Mouse (Mus musculus): ENCODE measurements around the gene Ing1.
"Not testable (repeated sequence)": the region's sequence is repeated elsewhere in the genome, so short reads cannot be mapped to it uniquely, and the experiment has no call there.

The Ing1 gene

GRCm38 (mm10) chr8:11551497-11551896 is 3.9 kb upstream of the Ing1 start:
- not testable (repeated sequence) for DNase-seq

GRCm38 (mm10) chr8:11552390-11552789 is 3.0 kb upstream of the Ing1 start:
- DNase-seq, result no peak

- DNase-seq, result peak; percentile 100
These were observed 585 bp downstream of the Ing1 start for GRCm38 (mm10) chr8:11555720-11556591.

GRCm38 (mm10) chr8:11556691-11557423 is 1.5 kb downstream of the Ing1 start:
- DNase-seq, result peak; percentile 60

GRCm38 (mm10) chr8:11557424-11557767 is 2.0 kb downstream of the Ing1 start:
- no peak for DNase-seq

- peak; percentile 98 for DNase-seq
These were observed 2.6 kb downstream of the Ing1 start for GRCm38 (mm10) chr8:11557768-11558629.

- DNase-seq, result no peak
These were observed 4.1 kb downstream of the Ing1 start for GRCm38 (mm10) chr8:11559511-11559910.

- DNase-seq, result no peak
These were observed 4.8 kb downstream of the Ing1 start for GRCm38 (mm10) chr8:11560220-11560619.

- no peak for DNase-seq
These were observed 8.9 kb downstream of the Ing1 start for GRCm38 (mm10) chr8:11564236-11564635.

- DNase-seq, result no peak
These were observed 9.3 kb downstream of the Ing1 start for GRCm38 (mm10) chr8:11564721-11565120.

GRCm38 (mm10) chr8:11568193-11568592 is 12.8 kb downstream of the Ing1 start:
- DNase-seq, result not testable (repeated sequence)

- no peak for DNase-seq
These were observed 14.1 kb downstream of the Ing1 start for GRCm38 (mm10) chr8:11569260-11570097.

GRCm38 (mm10) chr8:11570742-11571141 is 15.4 kb downstream of the Ing1 start:
- DNase-seq, result no peak

GRCm38 (mm10) chr8:11571950-11572349 is 16.6 kb downstream of the Ing1 start:
- no peak for DNase-seq

- DNase-seq, result no peak
These were observed 17.1 kb downstream of the Ing1 start for GRCm38 (mm10) chr8:11572428-11572827.

- DNase-seq, result peak; percentile 38
These were observed 19.7 kb downstream of the Ing1 start for GRCm38 (mm10) chr8:11574911-11575603.

GRCm38 (mm10) chr8:11575604-11576384 is 20.4 kb downstream of the Ing1 start:
- DNase-seq, result peak; percentile 41

GRCm38 (mm10) chr8:11585513-11586373 is 30.4 kb downstream of the Ing1 start:
- DNase-seq, result peak; percentile 17

GRCm38 (mm10) chr8:11586374-11586745 is 31.0 kb downstream of the Ing1 start:
- DNase-seq, result no peak

GRCm38 (mm10) chr8:11591837-11592236 is 36.5 kb downstream of the Ing1 start:
- DNase-seq, result no peak

Measured in lung, postnatal 10 days (tissue).